Mouse (Mus musculus) stomach, embryonic 15.5 days (tissue): Measurements from ENCODE around the gene Cdh23. TPM values are rescaled to one million over a fixed set of nuclear protein-coding genes. Genes with fewer than 3 reads are reported as not detected.
"Not testable (repeated sequence)": the region's sequence is repeated elsewhere in the genome, so short reads cannot be mapped to it uniquely, and the experiment has no call there.

Source experiments
- ATAC-seq: fragments of 200-750 bp; cut with Nextera tagmentation; 2 replicates; pipeline ENCODE4 v1.8.0; 2017; ENCODE audit warnings: low read depth, moderate number of reproducible peaks, moderate TSS enrichment; ENCODE audit not compliant: insufficient read depth, low FRiP score
- H3K27ac ChIP-seq: fragments of 300-500 bp; sonication (generic); 2 replicates; pipeline ENCODE4 v1.5.1; 2015; ENCODE audit warnings: mild to moderate bottlenecking, inconsistent platforms
- H3K27me3 ChIP-seq: fragments of 300-500 bp; sonication (generic); replicated peaks from 2 replicates; pipeline ENCODE4 v1.6.1; 2015; ENCODE audit warnings: inconsistent platforms
- H3K36me3 ChIP-seq: fragments of 300-500 bp; sonication (generic); 2 replicates; pipeline ENCODE4 v1.6.1; 2015; ENCODE audit warnings: inconsistent platforms
- H3K4me1 ChIP-seq: fragments of 300-500 bp; sonication (generic); 2 replicates; pipeline ENCODE4 v1.6.1; 2015; ENCODE audit warnings: inconsistent platforms
- H3K4me2 ChIP-seq: fragments of 300-500 bp; sonication (generic); 2 replicates; pipeline ENCODE4 v1.6.1; 2015; ENCODE audit warnings: mild to moderate bottlenecking, inconsistent platforms
- H3K4me3 ChIP-seq: fragments of 300-500 bp; sonication (generic); replicated peaks from 2 replicates; pipeline ENCODE4 v1.5.1; 2015; ENCODE audit warnings: inconsistent platforms
- H3K9ac ChIP-seq: fragments of 300-500 bp; sonication (generic); 2 replicates; pipeline ENCODE4 v1.6.1; 2015; ENCODE audit warnings: inconsistent platforms
- H3K9me3 ChIP-seq: fragments of 300-500 bp; sonication (generic); 2 replicates; pipeline ENCODE4 v1.6.1; 2016; ENCODE audit warnings: inconsistent platforms
- WGBS: fragments of 180-500 bp; shearing (Covaris S2); methylation state at CpG from one replicate; pipeline ENCODE4 v1.1.7; 2015; 5-methylcytosine and 5-hydroxymethylcytosine counted together
- polyA plus RNA-seq: library from polyadenylated mRNA; unstranded; fragments of >200 nt; fragmentation: Nextera tagmentation; extraction: Ambion mirVana; gene quantifications from 2 replicates; pipeline ENCODE4 v1.2.1, GENCODE M21; 2015

Cdh23 gene
- polyA plus RNA-seq: 0.44 and 0.76 TPM in 2 replicates

GRCm38 (mm10) chr10:60696390-60696789, at the start of gene Cdh23:
Gene Cdh23 (minus strand): TSS chr10:60696490.
- H3K9me3 ChIP-seq: no peaks in the 10 kb centered on the region
- no peak within 1 kb of the TSS for H3K9ac ChIP-seq
- WGBS: 82% methylated on average over 6 of the region's 6 CpGs
- H3K36me3 ChIP-seq: no peaks in the 10 kb centered on the region
- no peak within 1 kb of the TSS for H3K4me3 ChIP-seq
- no peak for ATAC-seq
- H3K27me3 ChIP-seq: peaks cover 11% of the 10 kb centered on the region; the same call in 1 of the 2 replicates
- H3K27ac ChIP-seq: no peak within 1 kb of the TSS
- no peak within 1 kb of the TSS for H3K4me2 ChIP-seq
- H3K4me1 ChIP-seq: no peaks in the 10 kb centered on the region

GRCm38 (mm10) chr10:60744543-60745290, 48.4 kb upstream of the Cdh23 start:
- 92% methylated on average over 14 of the region's 14 CpGs for WGBS
- Histone ChIP-seq H3K4me2 (no peak overlapping the region), H3K4me3 (no peak overlapping the region), H3K9me3 (no peaks in the 10 kb centered on the region), H3K9ac (no peak overlapping the region), H3K27me3 (no peaks in the 10 kb centered on the region), H3K27ac (no peak overlapping the region), H3K4me1 (no peaks in the 10 kb centered on the region), H3K36me3 (0 out of 2 replicates have a peak, but pooled peaks cover 6% of the 10 kb centered on the region)
- no peak for ATAC-seq

GRCm38 (mm10) chr10:60743681-60744080, 47.4 kb upstream of the Cdh23 start:
- Histone ChIP-seq H3K4me3 (no peak overlapping the region), H3K36me3 (0 out of 2 replicates have a peak, but pooled peaks cover 6% of the 10 kb centered on the region), H3K4me1 (no peaks in the 10 kb centered on the region), H3K9ac (no peak overlapping the region), H3K9me3 (no peaks in the 10 kb centered on the region), H3K27ac (no peak overlapping the region), H3K4me2 (no peak overlapping the region), H3K27me3 (no peaks in the 10 kb centered on the region)
- no peak for ATAC-seq
- 72% methylated on average over 9 of the region's 9 CpGs for WGBS

- H3K4me1 ChIP-seq: no peaks in the 10 kb centered on the region
- no peak overlapping the region for H3K4me2 ChIP-seq
- ATAC-seq: no peak
- H3K27me3 ChIP-seq: no peaks in the 10 kb centered on the region
- H3K27ac ChIP-seq: no peak overlapping the region
- no peak overlapping the region for H3K4me3 ChIP-seq
- WGBS: 78% methylated on average over 6 of the region's 6 CpGs
- H3K9ac ChIP-seq: no peak overlapping the region
- H3K9me3 ChIP-seq: no peaks in the 10 kb centered on the region
- 0 out of 2 replicates have a peak, but pooled peaks cover 6% of the 10 kb centered on the region for H3K36me3 ChIP-seq
Observed at GRCm38 (mm10) chr10:60742942-60743341, 46.7 kb upstream of the Cdh23 start.

- H3K27me3 ChIP-seq, H3K4me2 ChIP-seq, H3K27ac ChIP-seq, H3K4me3 ChIP-seq, H3K9me3 ChIP-seq, H3K4me1 ChIP-seq, H3K36me3 ChIP-seq, H3K9ac ChIP-seq, ATAC-seq: not testable (repeated sequence)
- 57% methylated on average over 1 of the region's 1 CpGs for WGBS
Observed at GRCm38 (mm10) chr10:60742296-60742695, 46.0 kb upstream of the Cdh23 start.

- Histone ChIP-seq H3K4me3 (no peak overlapping the region), H3K36me3 (0 out of 2 replicates have a peak, but pooled peaks cover 3% of the 10 kb centered on the region), H3K27ac (no peak overlapping the region), H3K9ac (no peak overlapping the region), H3K27me3 (no peaks in the 10 kb centered on the region), H3K9me3 (no peaks in the 10 kb centered on the region), H3K4me1 (no peaks in the 10 kb centered on the region), H3K4me2 (no peak overlapping the region)
- no peak for ATAC-seq
- WGBS: 84% methylated on average over 7 of the region's 7 CpGs
Observed at GRCm38 (mm10) chr10:60741435-60741834, 45.1 kb upstream of the Cdh23 start.

GRCm38 (mm10) chr10:60739619-60740363, 43.5 kb upstream of the Cdh23 start:
- Histone ChIP-seq H3K4me1 (no peaks in the 10 kb centered on the region), H3K4me2 (no peak overlapping the region), H3K36me3 (0 out of 2 replicates have a peak, but pooled peaks cover 3% of the 10 kb centered on the region), H3K27me3 (no peaks in the 10 kb centered on the region), H3K9me3 (no peaks in the 10 kb centered on the region), H3K9ac (no peak overlapping the region), H3K4me3 (no peak overlapping the region), H3K27ac (no peak overlapping the region)
- WGBS: 88% methylated on average over 4 of the region's 4 CpGs
- no peak for ATAC-seq

GRCm38 (mm10) chr10:60737886-60738640, 41.8 kb upstream of the Cdh23 start:
- H3K36me3 ChIP-seq: 0 out of 2 replicates have a peak, but pooled peaks cover 3% of the 10 kb centered on the region
- H3K9ac ChIP-seq: no peak overlapping the region
- no peak overlapping the region for H3K4me3 ChIP-seq
- 78% methylated on average over 7 of the region's 9 CpGs for WGBS
- H3K27me3 ChIP-seq: no peaks in the 10 kb centered on the region
- H3K4me2 ChIP-seq: no peak overlapping the region
- H3K9me3 ChIP-seq: no peaks in the 10 kb centered on the region
- no peaks in the 10 kb centered on the region for H3K4me1 ChIP-seq
- H3K27ac ChIP-seq: no peak overlapping the region
- ATAC-seq: no peak

GRCm38 (mm10) chr10:60737169-60737728, 41.0 kb upstream of the Cdh23 start:
- no peak overlapping the region for H3K4me2 ChIP-seq
- H3K9me3 ChIP-seq: no peaks in the 10 kb centered on the region
- H3K36me3 ChIP-seq: 0 out of 2 replicates have a peak, but pooled peaks cover 3% of the 10 kb centered on the region
- no peaks in the 10 kb centered on the region for H3K4me1 ChIP-seq
- 72% methylated on average over 11 of the region's 11 CpGs for WGBS
- no peak overlapping the region for H3K9ac ChIP-seq
- no peak overlapping the region for H3K4me3 ChIP-seq
- H3K27me3 ChIP-seq: no peaks in the 10 kb centered on the region
- no peak overlapping the region for H3K27ac ChIP-seq
- no peak for ATAC-seq

- Histone ChIP-seq H3K4me2 (no peak overlapping the region), H3K4me3 (no peak overlapping the region), H3K27me3 (no peaks in the 10 kb centered on the region), H3K9me3 (no peaks in the 10 kb centered on the region), H3K4me1 (no peaks in the 10 kb centered on the region), H3K36me3 (no peaks in the 10 kb centered on the region), H3K27ac (no peak overlapping the region), H3K9ac (no peak overlapping the region)
- no peak for ATAC-seq
- WGBS: 87% methylated on average over 1 of the region's 1 CpGs
Observed at GRCm38 (mm10) chr10:60735737-60736136, 39.4 kb upstream of the Cdh23 start.

- H3K9ac ChIP-seq: no peak overlapping the region
- no peak overlapping the region for H3K4me2 ChIP-seq
- no peaks in the 10 kb centered on the region for H3K27me3 ChIP-seq
- no peaks in the 10 kb centered on the region for H3K9me3 ChIP-seq
- WGBS: 72% methylated on average over 8 of the region's 8 CpGs
- ATAC-seq: no peak
- no peak overlapping the region for H3K27ac ChIP-seq
- no peak overlapping the region for H3K4me3 ChIP-seq
- H3K36me3 ChIP-seq: no peaks in the 10 kb centered on the region
- H3K4me1 ChIP-seq: no peaks in the 10 kb centered on the region
Observed at GRCm38 (mm10) chr10:60733471-60733870, 37.2 kb upstream of the Cdh23 start.
